ENCODE assay signal across 14 mouse cellular contexts in genomic region chr14:22402411-22402810, GRCm38 (mm10).
"Had no signal": no experiment of that assay in that cellular context is flagged by ENCODE, and none has a peak within 500 bp of the region (broad histone marks: within the 10 kb centered on the region; RNA-seq: fewer than 3 reads in every experiment).

No protein-coding gene starts in this region.

- H3K4me3 ChIP-seq: liver, embryonic 13.5 days; midbrain, embryonic 12.5 days had no signal

- H3K36me3 ChIP-seq: liver, embryonic 13.5 days; midbrain, embryonic 12.5 days had no signal

- DNase-seq: kidney, adult 11 months; kidney, adult 8-10 months; kidney, postnatal 14 days; kidney, postnatal 4 days; left cerebral cortex, postnatal 4 days; liver, embryonic 13.5 days; lung, adult 2 months; lung, postnatal 14 days; lung, postnatal 4 days; thymus, adult 2 months; thymus, postnatal 14 days; thymus, postnatal 4 days had no signal

- H3K9me3 ChIP-seq: liver, embryonic 13.5 days; midbrain, embryonic 12.5 days had no signal

- H3K4me2 ChIP-seq: liver, embryonic 13.5 days; midbrain, embryonic 12.5 days had no signal

- H3K4me1 ChIP-seq: liver, embryonic 13.5 days had no signal

- H3K27ac ChIP-seq: liver, embryonic 13.5 days; midbrain, embryonic 12.5 days; stomach, postnatal 0 days had no signal

- H3K9ac ChIP-seq: liver, embryonic 13.5 days; midbrain, embryonic 12.5 days had no signal

- H3K27me3 ChIP-seq: liver, embryonic 13.5 days; midbrain, embryonic 12.5 days had no signal
